Mouse (Mus musculus) erythroblast, embryonic 14.5 days (primary cell): Measurements from ENCODE around the gene Esr1. TPM values are rescaled to one million over a fixed set of nuclear protein-coding genes. Genes with fewer than 3 reads are reported as not detected.

Experiments used
- H3K27me3 ChIP-seq: 2 replicates; pipeline ENCODE4 v1.6.1; 2012; ENCODE audit warnings: inconsistent platforms; ENCODE audit not compliant: control insufficient read depth
- H3K36me3 ChIP-seq: 2 replicates; pipeline ENCODE4 v1.6.1; 2012; ENCODE audit warnings: mild to moderate bottlenecking, inconsistent platforms; ENCODE audit not compliant: control insufficient read depth
- H3K4me1 ChIP-seq: 2 replicates; pipeline ENCODE4 v1.6.1; 2012; ENCODE audit warnings: inconsistent platforms; ENCODE audit not compliant: control insufficient read depth
- H3K4me3 ChIP-seq: replicated peaks from 2 replicates; pipeline ENCODE3; 2012; ENCODE audit warnings: moderate library complexity, mild to moderate bottlenecking, inconsistent platforms
- H3K9me3 ChIP-seq: 2 replicates; pipeline ENCODE4 v1.6.1; 2012; ENCODE audit warnings: low read length, inconsistent platforms, mixed read lengths; ENCODE audit not compliant: control insufficient read depth
- GATA1 ChIP-seq: IDR thresholded peaks from 2 replicates; pipeline ENCODE4 v1.6.1; 2012; ENCODE audit warnings: low read length, inconsistent platforms, mixed read lengths
- TAL1 ChIP-seq: IDR thresholded peaks from 3 replicates; pipeline ENCODE4 v1.6.1; 2012; ENCODE audit warnings: low read length, inconsistent platforms, mixed read lengths
- polyA plus RNA-seq: library from polyadenylated mRNA; stranded (reverse); fragments of >175 nt; gene quantifications from 2 replicates; pipeline ENCODE4 v1.2.3, GENCODE M21; 2012

Esr1 gene
- polyA plus RNA-seq, 1 experiment, result 0.01 TPM

DNA sequence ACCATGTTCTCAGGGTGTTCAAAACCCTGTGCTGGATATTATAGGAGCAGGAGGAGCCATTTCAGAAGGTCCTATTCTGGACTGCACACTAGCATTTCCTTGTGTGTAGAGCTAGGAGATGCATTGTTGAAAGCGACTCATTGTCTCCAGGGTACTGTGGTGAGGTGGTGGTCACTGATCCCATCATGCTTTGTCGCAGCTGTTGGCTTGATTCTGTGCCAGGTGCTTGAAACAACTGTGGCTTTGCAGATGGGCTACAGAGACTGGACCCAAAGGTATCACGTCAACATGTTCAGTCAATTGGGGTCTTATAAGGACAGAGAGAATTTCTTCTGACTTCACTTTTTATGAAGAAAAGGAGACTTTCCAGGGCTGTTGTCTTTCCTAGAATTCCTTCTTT is 164.1 kb downstream of the Esr1 start:
- Histone ChIP-seq H3K27me3 (no peaks in the 10 kb centered on the region), H3K36me3 (no peaks in the 10 kb centered on the region), H3K4me3 (no peak overlapping the region), H3K4me1 (no peaks in the 10 kb centered on the region), H3K9me3 (no peaks in the 10 kb centered on the region)
- no peak for TF ChIP-seq TAL1
- no peak for TF ChIP-seq GATA1

DNA sequence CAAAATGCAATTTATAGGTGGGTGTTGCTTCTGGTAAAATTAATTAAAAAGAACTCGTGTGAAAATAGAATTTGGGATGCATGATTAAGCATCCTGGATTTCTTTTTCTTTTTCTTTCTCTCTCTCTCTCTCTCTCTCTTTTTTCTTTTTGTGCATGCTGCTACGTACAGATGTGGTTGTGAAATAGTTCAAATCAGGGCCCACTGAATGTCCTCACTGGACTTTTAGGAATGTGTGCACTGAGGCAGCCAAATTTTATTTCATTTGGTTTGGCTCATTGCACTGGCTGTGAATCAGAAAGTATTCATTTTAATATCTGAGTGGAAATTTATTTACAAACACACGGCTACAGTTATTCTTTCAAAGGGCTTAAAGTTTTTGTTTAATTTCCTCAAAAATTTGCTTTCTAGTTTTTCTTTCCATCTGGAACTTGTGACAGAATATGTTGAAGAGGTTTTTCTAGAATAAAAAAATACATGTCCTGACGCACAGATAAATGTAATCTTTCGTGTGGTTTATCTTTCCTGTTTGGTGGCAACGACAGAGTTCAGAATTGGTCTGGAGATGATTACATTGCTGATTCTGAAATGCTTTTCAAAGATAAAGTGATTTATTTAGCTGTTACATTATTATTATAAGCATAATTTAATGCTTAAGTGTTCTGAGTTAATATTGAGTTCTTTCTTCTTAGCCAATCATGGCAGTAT is 164.8 kb downstream of the Esr1 start:
- TF ChIP-seq GATA1 (no peak), TAL1 (no peak)
- Histone ChIP-seq H3K4me3 (no peak overlapping the region), H3K36me3 (no peaks in the 10 kb centered on the region), H3K4me1 (no peaks in the 10 kb centered on the region), H3K9me3 (no peaks in the 10 kb centered on the region), H3K27me3 (no peaks in the 10 kb centered on the region)

DNA sequence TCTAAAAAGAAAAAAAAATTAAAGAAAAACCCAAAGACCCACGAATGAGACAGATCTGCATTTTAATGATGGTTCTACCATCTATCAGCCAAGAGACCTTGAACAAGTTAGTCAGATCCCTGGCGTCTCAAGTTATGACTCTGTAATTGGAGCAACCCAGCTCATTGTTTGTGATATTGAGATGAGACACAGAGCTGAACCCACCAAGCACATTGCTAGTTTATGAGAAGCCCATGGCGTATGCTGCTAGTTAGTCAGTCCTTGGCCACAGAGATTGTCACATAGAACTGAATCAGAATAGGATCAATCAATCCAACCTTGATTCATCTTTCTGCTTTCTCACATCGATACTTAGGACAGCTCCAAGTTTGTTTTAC is 165.3 kb downstream of the Esr1 start:
- no peaks in the 10 kb centered on the region for H3K27me3 ChIP-seq
- no peak overlapping the region for H3K4me3 ChIP-seq
- H3K36me3 ChIP-seq, result no peaks in the 10 kb centered on the region
- TF ChIP-seq TAL1 (no peak), GATA1 (no peak)
- H3K9me3 ChIP-seq, result no peaks in the 10 kb centered on the region
- H3K4me1 ChIP-seq, result no peaks in the 10 kb centered on the region

DNA sequence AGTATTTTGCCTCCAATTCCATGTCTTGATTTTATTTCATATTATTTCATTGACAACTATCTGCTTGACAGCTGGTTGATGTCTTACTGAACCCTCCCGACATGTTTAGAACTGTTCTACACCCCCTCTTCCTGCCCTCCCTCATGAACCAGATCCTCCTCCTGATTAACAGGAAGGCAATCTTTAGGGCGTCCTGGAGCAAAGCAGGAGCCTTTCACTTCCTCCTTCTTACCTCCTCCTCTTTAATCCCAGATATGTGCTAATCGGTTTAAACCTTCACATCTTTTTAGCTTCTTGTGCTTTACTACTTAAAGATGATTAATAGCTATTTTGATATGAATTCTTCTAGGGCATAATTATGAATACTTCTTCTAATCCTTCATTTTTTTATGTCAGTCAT is 166.6 kb downstream of the Esr1 start:
- Histone ChIP-seq H3K9me3 (no peaks in the 10 kb centered on the region), H3K4me3 (no peak overlapping the region), H3K36me3 (no peaks in the 10 kb centered on the region), H3K27me3 (no peaks in the 10 kb centered on the region), H3K4me1 (no peaks in the 10 kb centered on the region)
- TF ChIP-seq TAL1, result no peak
- TF ChIP-seq GATA1, result no peak

DNA sequence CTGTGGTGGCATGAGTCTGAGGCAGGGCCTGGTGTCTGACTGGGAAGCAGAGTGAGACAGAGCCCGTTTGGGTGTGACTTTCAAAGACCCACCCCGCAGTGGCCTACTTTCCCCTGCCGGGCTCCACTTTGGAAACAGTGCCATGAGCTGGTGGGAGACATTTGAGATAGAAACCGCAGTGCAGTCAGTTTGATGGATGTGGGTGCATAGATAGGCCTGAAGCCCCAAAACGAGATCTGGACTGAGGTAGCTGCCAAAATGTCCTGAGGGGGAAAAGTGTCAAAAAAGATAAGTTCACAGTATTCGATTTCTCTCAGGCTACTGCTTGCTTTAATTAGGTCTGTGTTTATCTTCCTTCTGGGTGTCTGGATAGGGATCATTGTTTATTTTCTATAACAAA is 169.5 kb downstream of the Esr1 start:
- Histone ChIP-seq H3K36me3 (no peaks in the 10 kb centered on the region), H3K4me3 (no peak overlapping the region), H3K27me3 (no peaks in the 10 kb centered on the region), H3K9me3 (peaks cover 2% of the 10 kb centered on the region; the same call in 1 of the 2 replicates), H3K4me1 (no peaks in the 10 kb centered on the region)
- no peak for TF ChIP-seq TAL1
- no peak for TF ChIP-seq GATA1

DNA sequence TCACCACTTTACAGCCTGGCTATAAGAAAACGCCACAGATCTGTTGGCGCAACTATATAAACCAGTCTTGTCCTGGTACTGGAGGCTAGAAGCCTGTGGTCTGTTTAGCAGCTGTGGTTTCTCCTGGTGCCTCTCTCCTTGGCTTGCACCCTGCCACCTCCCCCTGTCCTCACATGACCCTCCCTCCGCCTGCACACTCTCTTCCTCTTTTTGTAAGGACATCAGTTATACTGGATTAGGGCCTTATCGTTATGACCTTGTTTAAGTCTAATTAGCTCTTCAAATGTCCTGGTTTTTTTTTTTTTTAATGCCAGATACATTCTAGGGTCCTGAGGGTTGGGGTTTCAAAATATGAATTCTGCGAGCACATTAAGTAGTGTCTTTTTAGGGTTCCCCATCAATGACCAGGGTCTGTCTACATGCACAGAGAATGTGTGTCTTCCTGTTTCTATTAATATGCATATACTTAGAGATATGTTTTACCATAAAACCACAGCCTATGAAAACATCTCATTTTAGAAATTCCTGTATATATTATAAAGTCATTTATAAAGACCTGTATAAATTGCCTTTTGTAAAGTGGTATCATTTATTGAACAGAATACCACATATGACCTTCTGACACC is 175.7 kb downstream of the Esr1 start:
- H3K4me1 ChIP-seq, result no peaks in the 10 kb centered on the region
- TF ChIP-seq TAL1 (no peak), GATA1 (no peak)
- H3K4me3 ChIP-seq, result no peak overlapping the region
- H3K9me3 ChIP-seq, result peaks cover 2% of the 10 kb centered on the region; the same call in 1 of the 2 replicates
- no peaks in the 10 kb centered on the region for H3K36me3 ChIP-seq
- H3K27me3 ChIP-seq, result no peaks in the 10 kb centered on the region

DNA sequence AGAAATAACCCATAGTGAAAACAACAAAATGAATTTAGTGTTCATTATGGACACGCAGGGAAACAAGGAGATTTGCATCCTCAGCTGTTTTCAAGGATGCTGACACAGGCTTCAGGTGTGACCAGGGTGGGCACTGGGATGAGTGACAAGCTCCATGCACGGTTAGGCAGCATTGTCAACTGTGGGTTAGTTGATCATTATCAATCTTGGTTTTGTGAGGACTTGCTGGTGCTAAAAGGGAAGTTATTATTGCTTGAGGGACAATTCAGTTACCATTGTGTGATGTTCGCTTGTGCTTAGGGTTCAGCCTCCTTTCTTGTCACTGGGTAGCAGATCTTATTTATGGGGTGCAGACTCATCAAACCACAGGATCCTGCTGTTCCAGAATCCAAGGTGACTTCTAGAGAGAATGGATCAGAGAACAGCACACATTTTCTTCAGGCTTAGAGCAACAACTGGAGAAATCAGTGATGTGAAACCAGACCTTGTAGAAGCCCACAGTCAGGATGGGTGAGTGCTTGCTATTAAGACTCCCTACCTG is 186.9 kb downstream of the Esr1 start:
- H3K4me1 ChIP-seq, result no peaks in the 10 kb centered on the region
- TF ChIP-seq TAL1, result no peak
- no peak for TF ChIP-seq GATA1
- no peaks in the 10 kb centered on the region for H3K27me3 ChIP-seq
- H3K4me3 ChIP-seq, result no peak overlapping the region
- H3K9me3 ChIP-seq, result peaks cover 2% of the 10 kb centered on the region; the same call in 1 of the 2 replicates
- H3K36me3 ChIP-seq, result no peaks in the 10 kb centered on the region

DNA sequence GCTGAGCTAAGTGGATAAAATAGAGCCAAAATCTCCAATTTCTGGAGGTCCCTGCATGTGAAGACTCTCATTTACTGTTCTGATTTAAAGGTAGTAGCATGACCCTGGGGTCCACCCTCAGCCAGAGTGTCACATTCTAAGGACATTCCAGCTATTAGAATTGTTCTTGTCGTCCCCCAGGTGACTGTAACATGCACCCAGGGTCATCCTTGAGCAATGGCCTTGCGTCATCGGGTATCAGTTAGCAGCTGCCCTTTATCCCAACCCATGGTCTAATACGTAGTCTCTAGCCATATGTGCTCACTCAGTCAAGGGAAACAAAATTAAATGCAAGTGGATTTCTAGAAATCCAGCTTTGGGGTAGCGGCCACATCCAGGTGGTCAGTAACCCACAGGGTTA is 213.0 kb downstream of the Esr1 start:
- TF ChIP-seq TAL1 (no peak), GATA1 (no peak)
- Histone ChIP-seq H3K4me1 (no peaks in the 10 kb centered on the region), H3K9me3 (no peaks in the 10 kb centered on the region), H3K27me3 (no peaks in the 10 kb centered on the region), H3K36me3 (no peaks in the 10 kb centered on the region), H3K4me3 (no peak overlapping the region)

DNA sequence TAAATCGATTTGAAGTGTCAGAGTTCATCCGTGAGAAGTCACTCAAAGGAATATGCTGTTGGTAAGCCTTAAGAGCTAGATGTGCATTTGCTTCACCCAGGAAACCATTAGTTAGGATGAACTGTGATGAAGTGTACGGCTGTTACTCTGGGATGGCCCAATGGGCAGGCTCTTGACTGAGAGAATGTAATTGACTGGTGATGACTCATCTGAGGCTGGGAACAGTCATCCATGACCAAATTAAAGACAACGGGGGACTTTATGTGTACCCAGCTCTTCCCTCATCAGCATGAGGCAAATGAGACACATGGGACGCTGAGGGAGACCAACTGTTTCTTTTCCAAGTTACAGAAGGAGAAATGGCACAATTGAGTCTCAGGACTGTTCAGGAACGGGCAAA is 219.2 kb downstream of the Esr1 start:
- Histone ChIP-seq H3K4me3 (no peak overlapping the region), H3K27me3 (no peaks in the 10 kb centered on the region), H3K36me3 (no peaks in the 10 kb centered on the region), H3K9me3 (no peaks in the 10 kb centered on the region), H3K4me1 (no peaks in the 10 kb centered on the region)
- no peak for TF ChIP-seq TAL1
- TF ChIP-seq GATA1, result no peak
